Mouse (Mus musculus) liver, embryonic 16.5 days (tissue): ENCODE results near the gene Slc43a1. TPM values are rescaled to one million over a fixed set of nuclear protein-coding genes. Genes with fewer than 3 reads are reported as not detected.

Source experiments
- ATAC-seq: fragments of 200-750 bp; cut with Nextera tagmentation; 2 replicates; pipeline ENCODE4 v1.8.0; 2017; ENCODE audit warnings: low read depth, mild to moderate bottlenecking, moderate number of reproducible peaks, moderate library complexity
- H3K27ac ChIP-seq: fragments of 300-500 bp; sonication (generic); 2 replicates; pipeline ENCODE4 v1.5.1; 2014; ENCODE audit warnings: mild to moderate bottlenecking, low read length
- H3K27me3 ChIP-seq: fragments of 300-500 bp; sonication (generic); 2 replicates; pipeline ENCODE4 v1.6.1; 2014; ENCODE audit warnings: low read depth, low read length, mixed read lengths; ENCODE audit not compliant: control insufficient read depth, insufficient read depth
- H3K36me3 ChIP-seq: fragments of 300-500 bp; sonication (generic); 2 replicates; pipeline ENCODE4 v1.6.1; 2014; ENCODE audit warnings: mild to moderate bottlenecking; ENCODE audit not compliant: control insufficient read depth, insufficient read depth
- H3K4me1 ChIP-seq: fragments of 300-500 bp; sonication (generic); 2 replicates; pipeline ENCODE4 v1.6.1; 2014; ENCODE audit warnings: low read depth, low read length, mixed read lengths; ENCODE audit not compliant: control insufficient read depth
- H3K4me2 ChIP-seq: fragments of 300-500 bp; sonication (generic); 2 replicates; pipeline ENCODE4 v1.6.1; 2014; ENCODE audit warnings: low read depth, low read length, mixed read lengths
- H3K4me3 ChIP-seq: fragments of 300-500 bp; sonication (generic); 2 replicates; pipeline ENCODE4 v1.5.1; 2014; ENCODE audit warnings: low read depth, mild to moderate bottlenecking, low read length
- H3K9ac ChIP-seq: fragments of 300-500 bp; sonication (generic); 2 replicates; pipeline ENCODE4 v1.6.1; 2014; ENCODE audit warnings: low read depth, low read length
- H3K9me3 ChIP-seq: fragments of 300-500 bp; sonication (generic); replicated peaks from 2 replicates; pipeline ENCODE4 v1.6.1; 2016; ENCODE audit warnings: low read length; ENCODE audit not compliant: control insufficient read depth
- WGBS: fragments of 180-500 bp; shearing (Covaris S2); extraction: QIAGEN DNeasy Blood & Tissue Kit; methylation state at CpG from one replicate; pipeline ENCODE4 v1.1.7; 2014; ENCODE audit not compliant: insufficient replicate concordance; 5-methylcytosine and 5-hydroxymethylcytosine counted together
- polyA plus RNA-seq: library from polyadenylated mRNA; unstranded; fragments of >200 nt; fragmentation: Nextera tagmentation; extraction: Ambion mirVana; gene quantifications from 2 replicates; pipeline ENCODE4 v1.2.1, GENCODE M21; 2015

Slc43a1 gene
- polyA plus RNA-seq, 1 experiment from 2014 or later, result 205 TPM

GRCm38 (mm10) chr2:84851130-84852040 is 12.7 kb downstream of the Slc43a1 start:
- peak overlapping the region; percentile 82 for H3K27ac ChIP-seq
- H3K9me3 ChIP-seq, result no peaks in the 10 kb centered on the region
- no peak overlapping the region for H3K9ac ChIP-seq
- peaks cover 27% of the 10 kb centered on the region for H3K4me1 ChIP-seq
- peak overlapping the region; percentile 4; the same call in 1 of the 2 replicates for H3K4me2 ChIP-seq
- peaks cover 97% of the 10 kb centered on the region for H3K36me3 ChIP-seq
- H3K27me3 ChIP-seq, result no peaks in the 10 kb centered on the region
- WGBS, result 71% methylated on average over 23 of the region's 23 CpGs
- peak; percentile 88 for ATAC-seq
- no peak overlapping the region for H3K4me3 ChIP-seq

- H3K4me3 ChIP-seq, result no peak overlapping the region
- peaks cover 99% of the 10 kb centered on the region for H3K36me3 ChIP-seq
- no peaks in the 10 kb centered on the region for H3K9me3 ChIP-seq
- ATAC-seq, result no peak
- H3K9ac ChIP-seq, result no peak overlapping the region
- H3K27me3 ChIP-seq, result no peaks in the 10 kb centered on the region
- H3K4me1 ChIP-seq, result peaks cover 3% of the 10 kb centered on the region
- no peak overlapping the region for H3K4me2 ChIP-seq
- H3K27ac ChIP-seq, result no peak overlapping the region
- WGBS, result 65% methylated on average over 2 of the region's 2 CpGs
Observed at GRCm38 (mm10) chr2:84855732-84856131, 17.1 kb downstream of the Slc43a1 start.

DNA sequence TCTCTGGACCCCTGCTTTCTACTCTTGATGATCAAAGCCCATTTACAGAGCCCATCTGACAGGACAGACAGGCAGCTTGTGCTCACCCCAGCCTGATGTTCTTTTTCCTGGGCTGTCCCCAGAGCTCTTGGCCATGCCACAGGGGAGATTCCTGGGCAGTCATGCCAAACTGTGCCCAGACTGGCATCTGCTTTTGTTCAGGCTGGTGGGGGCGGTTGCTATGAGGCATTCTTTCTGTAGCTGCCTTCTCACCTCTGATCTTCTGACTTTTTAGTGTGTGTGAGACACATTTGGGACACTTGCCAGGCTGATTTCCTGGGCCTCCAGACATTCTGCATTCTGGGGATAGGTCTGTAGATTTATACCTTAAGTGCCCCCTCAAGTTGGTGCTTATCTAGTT is 19.9 kb downstream of the Slc43a1 start:
- WGBS, result 96% methylated on average over 1 of the region's 1 CpGs
- Histone ChIP-seq H3K4me1 (no peaks in the 10 kb centered on the region; the same call in 1 of the 2 replicates), H3K27me3 (no peaks in the 10 kb centered on the region), H3K27ac (no peak overlapping the region), H3K4me3 (no peak overlapping the region), H3K4me2 (no peak overlapping the region), H3K9me3 (no peaks in the 10 kb centered on the region), H3K9ac (no peak overlapping the region), H3K36me3 (peaks cover 99% of the 10 kb centered on the region)
- ATAC-seq, result no peak

DNA sequence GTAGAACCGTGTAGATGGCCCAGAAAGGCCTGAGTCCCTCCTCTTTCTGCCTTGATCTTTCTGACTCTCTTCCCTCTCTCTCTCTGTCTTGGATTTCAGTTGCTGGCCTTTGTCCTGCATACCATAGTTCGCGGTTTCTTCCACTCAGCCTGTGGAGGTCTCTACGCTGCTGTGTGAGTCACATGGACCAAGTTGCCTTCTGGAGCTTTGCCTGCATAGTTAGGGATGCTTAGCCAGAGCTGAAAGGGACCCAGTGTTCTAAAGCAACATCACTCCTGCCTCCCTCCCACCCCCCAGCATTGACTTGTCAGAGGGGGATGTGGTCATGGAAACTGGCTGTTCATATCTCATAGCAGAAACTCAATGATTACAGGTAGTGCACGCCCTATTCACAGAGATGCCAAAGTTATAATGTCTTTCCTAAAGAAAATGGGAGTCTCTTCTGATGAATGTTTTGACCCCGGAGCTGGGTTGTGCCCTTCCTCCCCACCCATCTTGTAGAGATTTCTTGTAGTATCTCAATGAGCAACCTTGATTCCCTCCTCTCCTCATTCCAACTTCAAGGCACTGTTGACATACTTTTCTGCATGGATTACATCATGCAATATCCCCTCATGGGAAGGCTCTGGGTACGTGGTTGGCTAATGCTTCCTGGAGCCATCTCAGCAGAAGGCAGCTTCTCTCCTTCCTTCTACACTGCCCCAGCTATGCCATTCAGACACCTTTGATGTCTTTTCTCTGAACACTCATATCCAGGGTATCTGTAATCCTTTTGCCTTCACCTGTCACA is 21.5 kb downstream of the Slc43a1 start:
- no peaks in the 10 kb centered on the region for H3K9me3 ChIP-seq
- H3K9ac ChIP-seq, result no peak overlapping the region
- H3K4me3 ChIP-seq, result no peak overlapping the region
- H3K4me1 ChIP-seq, result no peaks in the 10 kb centered on the region; the same call in 1 of the 2 replicates
- H3K27ac ChIP-seq, result no peak overlapping the region
- WGBS, result 89% methylated on average over 7 of the region's 7 CpGs
- H3K4me2 ChIP-seq, result no peak overlapping the region
- peaks cover 87% of the 10 kb centered on the region for H3K36me3 ChIP-seq
- no peak for ATAC-seq
- peaks cover 5% of the 10 kb centered on the region for H3K27me3 ChIP-seq

GRCm38 (mm10) chr2:84861430-84861829 is 22.8 kb downstream of the Slc43a1 start:
- H3K36me3 ChIP-seq, result peaks cover 74% of the 10 kb centered on the region
- H3K9ac ChIP-seq, result no peak overlapping the region
- 0 out of 2 replicates have a peak, but pooled peaks have one; percentile 1 for ATAC-seq
- H3K4me1 ChIP-seq, result peaks cover 9% of the 10 kb centered on the region
- peaks cover 17% of the 10 kb centered on the region for H3K27me3 ChIP-seq
- no peak overlapping the region for H3K4me2 ChIP-seq
- no peak overlapping the region for H3K4me3 ChIP-seq
- WGBS, result 54% methylated on average over 3 of the region's 3 CpGs
- no peak overlapping the region for H3K27ac ChIP-seq
- H3K9me3 ChIP-seq, result no peaks in the 10 kb centered on the region

DNA sequence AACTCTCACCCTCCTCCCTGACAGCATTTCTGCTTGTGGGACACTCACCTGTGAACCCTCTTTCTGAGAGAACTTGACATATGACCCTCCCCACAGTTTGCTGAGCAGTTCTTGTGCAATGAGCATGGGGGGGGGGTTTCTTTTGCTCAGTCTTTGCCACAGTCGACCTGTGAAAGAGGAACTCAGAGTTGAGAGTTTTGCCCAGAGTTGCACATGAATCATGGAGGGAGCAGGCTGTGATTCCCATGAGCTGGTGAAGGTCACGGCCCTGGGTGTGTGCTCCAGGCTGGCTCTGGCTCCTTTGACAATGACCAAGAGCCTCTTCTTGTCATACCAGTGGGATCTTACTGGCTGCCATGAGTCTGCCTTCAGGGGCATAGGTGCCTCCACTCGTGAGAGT is 23.6 kb downstream of the Slc43a1 start:
- Histone ChIP-seq H3K4me2 (no peak overlapping the region), H3K27ac (no peak overlapping the region), H3K4me1 (peaks cover 9% of the 10 kb centered on the region), H3K9me3 (no peaks in the 10 kb centered on the region), H3K27me3 (peaks cover 25% of the 10 kb centered on the region), H3K36me3 (peaks cover 66% of the 10 kb centered on the region), H3K9ac (no peak overlapping the region), H3K4me3 (no peak overlapping the region)
- no peak for ATAC-seq
- 54% methylated on average over 3 of the region's 3 CpGs for WGBS

DNA sequence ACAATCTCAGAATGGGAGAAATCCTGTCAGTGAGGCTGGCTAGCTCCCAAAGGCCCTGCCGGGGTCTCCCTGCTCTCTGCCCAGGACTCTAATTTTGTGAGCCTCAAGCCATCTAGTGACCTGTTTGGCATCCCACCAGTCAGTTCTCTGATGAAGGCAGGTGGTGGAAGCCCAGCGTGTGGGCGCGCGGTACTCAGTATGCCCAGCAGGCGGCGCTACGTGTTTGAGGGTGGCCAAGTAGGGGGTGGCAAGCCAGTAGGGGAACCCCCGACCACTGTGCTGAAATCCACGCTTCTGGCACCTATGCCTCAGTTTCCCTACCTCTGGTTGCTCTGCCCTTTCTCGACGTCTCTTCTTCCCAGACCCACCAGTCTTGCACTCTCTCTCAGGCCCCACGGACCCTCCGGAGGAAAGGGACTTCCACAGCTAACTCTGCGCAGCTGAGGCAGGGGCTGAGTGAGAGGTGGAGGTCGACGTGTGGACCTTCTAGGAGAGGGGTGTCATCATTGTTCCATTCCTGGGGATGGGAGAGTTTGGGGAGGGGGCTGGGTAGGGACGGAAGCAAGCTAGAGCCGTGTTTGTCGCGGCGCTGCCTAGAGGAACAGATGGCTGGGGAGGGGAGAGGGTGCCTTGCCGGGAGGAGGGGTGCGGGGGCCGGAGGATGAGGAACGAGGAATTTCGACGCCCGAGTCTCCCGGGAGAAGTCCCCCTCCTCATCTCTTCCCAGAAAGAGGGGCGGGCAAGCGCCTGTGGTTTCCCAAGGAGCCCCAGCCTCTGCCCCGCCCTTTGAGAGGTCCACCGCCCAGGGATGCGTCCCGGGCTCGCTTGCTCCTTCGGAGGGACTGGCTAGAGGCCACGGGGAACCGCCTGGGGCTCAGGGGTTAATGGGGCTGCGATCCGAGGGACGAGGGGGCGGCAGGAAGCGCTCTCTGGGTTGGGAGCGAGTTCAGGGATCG is 27.2 kb downstream of the Slc43a1 start:
- H3K9ac ChIP-seq, result no peak overlapping the region
- WGBS, result 3% methylated on average over 46 of the region's 47 CpGs
- H3K27me3 ChIP-seq, result peaks cover 53% of the 10 kb centered on the region
- no peaks in the 10 kb centered on the region for H3K9me3 ChIP-seq
- peaks cover 31% of the 10 kb centered on the region for H3K36me3 ChIP-seq
- no peak overlapping the region for H3K27ac ChIP-seq
- ATAC-seq, result no peak
- peaks cover 12% of the 10 kb centered on the region for H3K4me1 ChIP-seq
- H3K4me3 ChIP-seq, result no peak overlapping the region; the same call in none of the 2 replicates
- peak overlapping the region; percentile 35 for H3K4me2 ChIP-seq

DNA sequence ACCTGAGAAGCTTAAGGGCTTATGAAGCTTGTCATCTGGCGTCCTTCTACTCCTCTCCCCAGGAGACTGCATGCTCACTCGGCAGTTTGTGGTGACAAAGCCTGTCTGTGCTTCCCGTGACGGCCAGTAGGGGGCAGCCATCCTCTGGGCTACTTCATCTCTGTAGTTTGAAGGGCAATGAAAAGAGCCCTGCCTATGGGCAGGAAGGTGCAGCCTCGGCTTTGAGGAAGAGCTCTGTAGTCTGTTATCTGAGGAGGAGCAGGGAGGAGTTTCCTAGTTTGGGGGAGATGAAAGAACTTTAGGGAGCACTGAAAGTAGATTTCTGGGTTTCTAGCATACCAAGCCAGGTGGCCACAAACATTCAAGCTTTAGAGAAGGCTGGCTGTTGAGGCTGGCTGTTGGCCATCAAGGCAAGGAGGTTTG is 29.9 kb downstream of the Slc43a1 start:
- Histone ChIP-seq H3K9ac (no peak overlapping the region), H3K4me1 (peaks cover 12% of the 10 kb centered on the region), H3K36me3 (peaks cover 5% of the 10 kb centered on the region), H3K9me3 (no peaks in the 10 kb centered on the region), H3K27ac (no peak overlapping the region), H3K4me3 (no peak overlapping the region), H3K27me3 (peaks cover 80% of the 10 kb centered on the region), H3K4me2 (no peak overlapping the region)
- 3% methylated on average over 5 of the region's 5 CpGs for WGBS
- ATAC-seq, result peak; percentile 42; the same call in 1 of the 2 replicates
